Mouse (Mus musculus): ENCODE measurements around the gene Lmo1. TPM values are rescaled to one million over a fixed set of nuclear protein-coding genes. Genes with fewer than 3 reads are reported as not detected.

Lmo1 gene
- polyA plus RNA-seq, 1 experiment from 2014 or later: 1.1 TPM

DNA sequence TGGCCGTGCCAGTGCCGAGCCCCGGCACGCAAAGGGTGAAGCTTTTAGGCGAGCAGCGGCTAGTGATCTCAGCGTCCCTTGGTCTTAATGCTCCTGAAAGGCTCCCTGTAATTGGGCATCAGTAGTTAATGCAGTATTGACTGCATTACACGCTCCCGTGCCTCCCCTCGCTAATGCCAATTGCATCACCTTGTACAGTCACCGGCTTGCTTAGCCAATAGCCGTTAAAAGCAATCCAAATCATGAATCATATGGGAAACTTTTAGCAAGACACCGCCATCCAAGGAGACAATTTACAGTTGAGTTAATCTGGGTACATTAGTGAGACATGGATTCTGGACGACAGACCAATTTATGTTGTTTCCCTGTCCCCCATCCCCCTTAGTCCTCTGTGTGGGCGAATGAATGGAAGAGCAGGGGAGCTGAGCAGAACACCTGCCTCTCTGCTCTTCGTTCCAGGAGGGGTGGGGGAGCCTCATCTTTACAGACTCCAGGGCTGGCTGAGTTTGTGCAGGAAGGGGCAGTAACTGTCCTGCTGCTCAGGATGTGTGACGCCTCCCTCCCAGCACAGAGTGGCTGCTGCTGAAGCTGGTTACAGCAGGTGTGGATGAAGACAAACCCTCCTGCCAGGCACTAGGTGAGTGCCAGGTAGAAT is 8.9 kb downstream of the Lmo1 start:
- WGBS (ENCODE audit: insufficient replicate concordance): 63% methylated on average over 17 of the region's 17 CpGs
- Histone ChIP-seq H3K4me3 (ENCODE audit: low read depth, low read length) (no peak overlapping the region), H3K9ac (ENCODE audit: low read depth, low read length) (no peak overlapping the region), H3K4me1 (ENCODE audit: control insufficient read depth, low read depth, low read length) (no peaks in the 10 kb centered on the region; the same call in 1 of the 2 replicates), H3K4me2 (ENCODE audit: low read depth, low read length) (no peak overlapping the region), H3K9me3 (replicated peaks; ENCODE audit: control insufficient read depth, low read length) (no peaks in the 10 kb centered on the region), H3K27ac (ENCODE audit: low read length) (no peak overlapping the region), H3K36me3 (ENCODE audit: control insufficient read depth, insufficient read depth) (no peaks in the 10 kb centered on the region), H3K27me3 (ENCODE audit: control insufficient read depth, insufficient read depth, low read depth, low read length) (peaks cover 36% of the 10 kb centered on the region)
- ATAC-seq (ENCODE audit: low read depth): no peak

DNA sequence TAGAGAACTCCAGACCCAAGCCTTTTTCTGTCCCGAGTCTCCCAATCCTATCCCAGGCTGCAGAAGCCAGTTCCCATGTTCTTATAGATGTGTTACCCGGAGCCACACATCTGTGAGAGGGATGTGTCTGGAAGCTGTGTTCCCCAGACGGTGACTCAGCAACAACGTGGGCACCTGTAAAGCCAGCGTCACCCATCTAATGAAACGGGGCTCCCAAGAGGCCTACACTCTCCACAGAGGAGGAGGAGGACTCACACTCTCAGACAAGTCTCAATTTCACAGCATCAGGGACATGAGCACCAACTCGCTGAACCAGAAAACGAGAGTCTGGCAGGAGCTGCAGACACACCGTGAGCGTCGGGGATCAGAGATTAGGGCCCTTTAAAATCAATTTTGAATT is 20.7 kb downstream of the Lmo1 start:
- 60% methylated on average over 11 of the region's 11 CpGs for WGBS (ENCODE audit: insufficient replicate concordance)
- ATAC-seq (ENCODE audit: low read depth): no peak

DNA sequence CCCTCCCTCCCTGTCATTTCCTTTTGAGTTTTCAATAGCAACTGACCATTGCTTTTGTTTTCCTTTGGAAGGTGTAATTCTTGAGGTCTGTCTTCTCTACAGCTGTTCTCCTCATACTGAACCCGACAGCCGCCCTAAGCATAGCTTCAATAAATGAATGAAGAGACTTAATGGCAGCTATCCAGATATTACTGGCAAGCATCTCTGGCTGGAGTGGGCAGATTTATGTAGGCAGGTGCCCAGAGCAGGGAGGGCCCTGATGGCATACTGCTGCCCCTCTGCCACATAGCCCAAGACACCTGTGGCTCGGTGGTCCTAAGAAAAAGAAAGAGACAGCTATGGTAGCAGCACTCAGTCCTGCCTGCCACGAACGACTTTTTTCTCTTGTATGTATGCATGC is 21.5 kb downstream of the Lmo1 start:
- no peaks in the 10 kb centered on the region for H3K9me3 ChIP-seq (replicated peaks; ENCODE audit: control insufficient read depth, low read length)
- WGBS (ENCODE audit: insufficient replicate concordance): 67% methylated on average over 5 of the region's 5 CpGs
- no peak for ATAC-seq (ENCODE audit: low read depth)
- no peak overlapping the region for H3K9ac ChIP-seq (ENCODE audit: low read depth, low read length)
- H3K4me3 ChIP-seq (ENCODE audit: low read depth, low read length): no peak overlapping the region
- no peaks in the 10 kb centered on the region for H3K4me1 ChIP-seq (ENCODE audit: control insufficient read depth, low read depth, low read length)
- H3K27me3 ChIP-seq (ENCODE audit: control insufficient read depth, insufficient read depth, low read depth, low read length): no peaks in the 10 kb centered on the region
- H3K27ac ChIP-seq (ENCODE audit: low read length): no peak overlapping the region
- H3K4me2 ChIP-seq (ENCODE audit: low read depth, low read length): no peak overlapping the region
- no peaks in the 10 kb centered on the region for H3K36me3 ChIP-seq (ENCODE audit: control insufficient read depth, insufficient read depth)

More for the DNA sequence above, 20.7 kb downstream of the Lmo1 start:
- no peaks in the 10 kb centered on the region for H3K27me3 ChIP-seq (ENCODE audit: control insufficient read depth, insufficient read depth, low read depth, low read length)
- H3K36me3 ChIP-seq (ENCODE audit: control insufficient read depth, insufficient read depth): no peaks in the 10 kb centered on the region
- no peaks in the 10 kb centered on the region for H3K4me1 ChIP-seq (ENCODE audit: control insufficient read depth, low read depth, low read length)
- no peak overlapping the region for H3K4me3 ChIP-seq (ENCODE audit: low read depth, low read length)
- H3K27ac ChIP-seq (ENCODE audit: low read length): no peak overlapping the region
- no peaks in the 10 kb centered on the region for H3K9me3 ChIP-seq (replicated peaks; ENCODE audit: control insufficient read depth, low read length)
- H3K9ac ChIP-seq (ENCODE audit: low read depth, low read length): no peak overlapping the region
- H3K4me2 ChIP-seq (ENCODE audit: low read depth, low read length): no peak overlapping the region

GRCm38 (mm10) chr7:109151088-109151487 is 23.9 kb downstream of the Lmo1 start:
- 66% methylated on average over 4 of the region's 4 CpGs for WGBS (ENCODE audit: insufficient replicate concordance)
- Histone ChIP-seq H3K4me3 (ENCODE audit: low read depth, low read length) (no peak overlapping the region), H3K4me2 (ENCODE audit: low read depth, low read length) (no peak overlapping the region), H3K27ac (ENCODE audit: low read length) (no peak overlapping the region), H3K4me1 (ENCODE audit: control insufficient read depth, low read depth, low read length) (no peaks in the 10 kb centered on the region), H3K36me3 (ENCODE audit: control insufficient read depth, insufficient read depth) (no peaks in the 10 kb centered on the region), H3K9me3 (replicated peaks; ENCODE audit: control insufficient read depth, low read length) (no peaks in the 10 kb centered on the region), H3K27me3 (ENCODE audit: control insufficient read depth, insufficient read depth, low read depth, low read length) (no peaks in the 10 kb centered on the region), H3K9ac (ENCODE audit: low read depth, low read length) (no peak overlapping the region)
- ATAC-seq (ENCODE audit: low read depth): no peak

DNA sequence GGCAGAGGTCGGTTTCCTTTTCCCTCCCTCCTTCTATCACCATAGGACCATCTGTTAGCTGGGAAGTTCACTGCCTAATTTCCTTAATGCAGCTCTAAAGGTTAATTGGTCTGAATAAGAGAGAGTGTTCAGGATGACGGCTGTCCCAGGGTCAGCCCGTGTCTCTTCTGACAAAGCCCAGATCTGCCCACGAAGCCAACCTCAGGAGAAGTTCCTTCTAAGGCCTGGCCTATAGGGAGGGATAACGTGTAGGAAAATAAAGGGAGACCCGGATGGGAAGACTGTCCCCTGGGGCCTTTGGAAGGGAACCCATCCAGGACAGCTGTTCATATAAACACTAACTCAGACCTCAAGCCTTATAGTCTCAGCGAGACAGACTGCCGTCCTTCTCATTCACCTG is 29.8 kb downstream of the Lmo1 start:
- Histone ChIP-seq H3K9me3 (replicated peaks; ENCODE audit: control insufficient read depth, low read length) (no peaks in the 10 kb centered on the region), H3K4me2 (ENCODE audit: low read depth, low read length) (no peak overlapping the region), H3K9ac (ENCODE audit: low read depth, low read length) (no peak overlapping the region), H3K36me3 (ENCODE audit: control insufficient read depth, insufficient read depth) (no peaks in the 10 kb centered on the region), H3K27me3 (ENCODE audit: control insufficient read depth, insufficient read depth, low read depth, low read length) (no peaks in the 10 kb centered on the region), H3K4me3 (ENCODE audit: low read depth, low read length) (no peak overlapping the region), H3K27ac (ENCODE audit: low read length) (no peak overlapping the region), H3K4me1 (ENCODE audit: control insufficient read depth, low read depth, low read length) (no peaks in the 10 kb centered on the region)
- WGBS (ENCODE audit: insufficient replicate concordance): 48% methylated on average over 8 of the region's 8 CpGs
- ATAC-seq (ENCODE audit: low read depth): no peak

GRCm38 (mm10) chr7:109144705-109145104 is 30.3 kb downstream of the Lmo1 start:
- 48% methylated on average over 11 of the region's 11 CpGs for WGBS (ENCODE audit: insufficient replicate concordance)
- no peak overlapping the region for H3K4me2 ChIP-seq (ENCODE audit: low read depth, low read length)
- no peaks in the 10 kb centered on the region for H3K4me1 ChIP-seq (ENCODE audit: control insufficient read depth, low read depth, low read length)
- no peaks in the 10 kb centered on the region for H3K9me3 ChIP-seq (replicated peaks; ENCODE audit: control insufficient read depth, low read length)
- no peak overlapping the region for H3K4me3 ChIP-seq (ENCODE audit: low read depth, low read length)
- ATAC-seq (ENCODE audit: low read depth): no peak
- no peaks in the 10 kb centered on the region for H3K36me3 ChIP-seq (ENCODE audit: control insufficient read depth, insufficient read depth)
- H3K27me3 ChIP-seq (ENCODE audit: control insufficient read depth, insufficient read depth, low read depth, low read length): no peaks in the 10 kb centered on the region
- no peak overlapping the region for H3K27ac ChIP-seq (ENCODE audit: low read length)
- H3K9ac ChIP-seq (ENCODE audit: low read depth, low read length): no peak overlapping the region

DNA sequence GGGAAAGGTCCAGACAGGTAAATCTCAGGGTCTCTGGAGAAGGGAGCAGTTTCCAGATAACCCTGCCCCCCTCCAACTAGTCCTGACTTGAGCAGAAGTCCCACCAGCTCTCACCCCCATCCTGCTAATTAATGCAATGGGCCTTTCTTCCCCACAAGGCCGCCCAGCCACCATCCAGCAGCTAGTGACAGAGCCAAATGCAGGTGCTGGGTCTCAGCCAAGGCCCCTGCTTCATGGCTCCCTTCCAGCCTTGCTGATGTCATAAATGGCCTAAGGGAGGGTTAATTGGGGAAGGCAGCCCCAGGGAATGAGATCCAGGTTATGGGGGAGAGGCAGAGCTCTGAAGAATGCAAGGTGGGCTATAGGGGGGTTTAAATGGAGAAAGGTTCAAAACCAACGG is 32.4 kb downstream of the Lmo1 start:
- Histone ChIP-seq H3K4me3 (ENCODE audit: low read depth, low read length) (no peak overlapping the region), H3K9ac (ENCODE audit: low read depth, low read length) (no peak overlapping the region), H3K27ac (ENCODE audit: low read length) (no peak overlapping the region), H3K4me1 (ENCODE audit: control insufficient read depth, low read depth, low read length) (no peaks in the 10 kb centered on the region), H3K27me3 (ENCODE audit: control insufficient read depth, insufficient read depth, low read depth, low read length) (no peaks in the 10 kb centered on the region), H3K9me3 (replicated peaks; ENCODE audit: control insufficient read depth, low read length) (no peaks in the 10 kb centered on the region), H3K4me2 (ENCODE audit: low read depth, low read length) (no peak overlapping the region), H3K36me3 (ENCODE audit: control insufficient read depth, insufficient read depth) (no peaks in the 10 kb centered on the region)
- no peak for ATAC-seq (ENCODE audit: low read depth)
- WGBS (ENCODE audit: insufficient replicate concordance): 65% methylated on average over 2 of the region's 2 CpGs

GRCm38 (mm10) chr7:109141753-109142152 is 33.3 kb downstream of the Lmo1 start:
- no peaks in the 10 kb centered on the region for H3K36me3 ChIP-seq (ENCODE audit: control insufficient read depth, insufficient read depth)
- 62% methylated on average over 3 of the region's 3 CpGs for WGBS (ENCODE audit: insufficient replicate concordance)
- H3K9me3 ChIP-seq (replicated peaks; ENCODE audit: control insufficient read depth, low read length): no peaks in the 10 kb centered on the region

GRCm38 (mm10) chr7:109141054-109141453 is 34.0 kb downstream of the Lmo1 start:
- H3K4me2 ChIP-seq (ENCODE audit: low read depth, low read length): no peak overlapping the region
- H3K27ac ChIP-seq (ENCODE audit: low read length): no peak overlapping the region
- no peaks in the 10 kb centered on the region; the same call in 1 of the 2 replicates for H3K4me1 ChIP-seq (ENCODE audit: control insufficient read depth, low read depth, low read length)
- WGBS (ENCODE audit: insufficient replicate concordance): 52% methylated on average over 2 of the region's 2 CpGs
- no peak overlapping the region for H3K4me3 ChIP-seq (ENCODE audit: low read depth, low read length)
- no peaks in the 10 kb centered on the region for H3K36me3 ChIP-seq (ENCODE audit: control insufficient read depth, insufficient read depth)
- ATAC-seq (ENCODE audit: low read depth): no peak
- H3K9me3 ChIP-seq (replicated peaks; ENCODE audit: control insufficient read depth, low read length): no peaks in the 10 kb centered on the region
- no peaks in the 10 kb centered on the region for H3K27me3 ChIP-seq (ENCODE audit: control insufficient read depth, insufficient read depth, low read depth, low read length)
- no peak overlapping the region for H3K9ac ChIP-seq (ENCODE audit: low read depth, low read length)

More at GRCm38 (mm10) chr7:109141753-109142152, 33.3 kb downstream of the Lmo1 start:
- H3K27ac ChIP-seq (ENCODE audit: low read length): no peak overlapping the region
- H3K27me3 ChIP-seq (ENCODE audit: control insufficient read depth, insufficient read depth, low read depth, low read length): no peaks in the 10 kb centered on the region
- H3K4me1 ChIP-seq (ENCODE audit: control insufficient read depth, low read depth, low read length): no peaks in the 10 kb centered on the region; the same call in 1 of the 2 replicates
- no peak for ATAC-seq (ENCODE audit: low read depth)
- H3K9ac ChIP-seq (ENCODE audit: low read depth, low read length): no peak overlapping the region
- no peak overlapping the region for H3K4me2 ChIP-seq (ENCODE audit: low read depth, low read length)
- no peak overlapping the region for H3K4me3 ChIP-seq (ENCODE audit: low read depth, low read length)
